ENCODE assay signal across 23 mouse cellular contexts in genomic region chr11:35816316-35816715, GRCm38 (mm10). TPM values are rescaled to one million over a fixed set of nuclear protein-coding genes. Genes with fewer than 3 reads are reported as not detected.
DNase-seq lines count a peak whose midpoint lies in the region; ATAC-seq and TF ChIP-seq lines count a peak whose summit lies in the region.
"Had no signal": no experiment of that assay in that cellular context is flagged by ENCODE, and none has a peak within 500 bp of the region (broad histone marks: within the 10 kb centered on the region; RNA-seq: fewer than 3 reads in every experiment).

No protein-coding gene starts in this region.

- TF ChIP-seq RAD21 in CH12.LX (IDR thresholded peaks at IDR 0.05; ENCODE audit: low read depth, low read length), result no peak

- TF ChIP-seq CTCF in CH12.LX (conservative IDR thresholded peaks at IDR 0.05 in 1 of 2, IDR thresholded peaks at IDR 0.05 in 1 of 2; ENCODE audit: low read depth in 2 of 2, low read length in 2 of 2), result no peak

- no peak for ATAC-seq in forebrain, embryonic 13.5 days
- ATAC-seq: CD4-positive, CD25-positive, alpha-beta regulatory T cell, adult 4 months; forebrain, embryonic 14.5 days; forebrain, embryonic 16.5 days; Patski had no signal

- WGBS in embryonic facial prominence, embryonic 10.5 days, result 91% methylated on average over 12 of the region's 12 CpGs
- 91% methylated on average over 12 of the region's 12 CpGs for WGBS in forebrain, embryonic 13.5 days

- no peak for TF ChIP-seq EP300 in CH12.LX (IDR thresholded peaks at IDR 0.05; ENCODE audit: low read length)

- no peaks in the 10 kb centered on the region for H3K4me1 ChIP-seq in CH12.LX (ENCODE audit: control insufficient read depth in 1 of 2, insufficient read depth in 2 of 2)
- H3K4me1 ChIP-seq in embryonic facial prominence, embryonic 10.5 days, result no peaks in the 10 kb centered on the region
- H3K4me1 ChIP-seq in forebrain, embryonic 13.5 days, result no peaks in the 10 kb centered on the region
- H3K4me1 ChIP-seq: embryonic facial prominence, embryonic 12.5 days had no signal

- H3K4me3 ChIP-seq in CH12.LX (replicated peaks in 1 of 3; ENCODE audit: low read depth in 2 of 3, low read length in 2 of 3, poor library complexity in 1 of 3), result no peak overlapping the region
- no peak overlapping the region for H3K4me3 ChIP-seq in myocyte
- no peak overlapping the region for H3K4me3 ChIP-seq in embryonic facial prominence, embryonic 10.5 days
- H3K4me3 ChIP-seq in forebrain, embryonic 13.5 days, result no peak overlapping the region
- H3K4me3 ChIP-seq: embryonic facial prominence, embryonic 12.5 days had no signal

- in situ Hi-C loops in CH12.LX (cut with MboI; ENCODE audit: low pct_ligation_motif_present, low pct_unique_long_range_greater_than_20kb, low sequenced_read_pairs), result no loop called here

- H3K27me3 ChIP-seq in CH12.LX (replicated peaks), result no peaks in the 10 kb centered on the region
- no peaks in the 10 kb centered on the region for H3K27me3 ChIP-seq in myocyte (ENCODE audit: control insufficient read depth, insufficient read depth, insufficient read length)
- no peaks in the 10 kb centered on the region for H3K27me3 ChIP-seq in embryonic facial prominence, embryonic 10.5 days (replicated peaks; ENCODE audit: low read depth, poor library complexity, severe bottlenecking)
- H3K27me3 ChIP-seq in forebrain, embryonic 13.5 days, result no peaks in the 10 kb centered on the region
- H3K27me3 ChIP-seq: embryonic facial prominence, embryonic 12.5 days; Patski had no signal

- dilution Hi-C loops in CH12.LX (cut with MboI; ENCODE audit: extremely low pct_ligation_motif_present, extremely low pct_unique_long_range_greater_than_20kb, low sequenced_read_pairs), result no loop called here

- no peak overlapping the region for H3K9ac ChIP-seq in CH12.LX (ENCODE audit: insufficient read depth, low read depth)
- H3K9ac ChIP-seq in forebrain, embryonic 13.5 days, result no peak overlapping the region
- H3K9ac ChIP-seq: embryonic facial prominence, embryonic 12.5 days had no signal

- no peaks in the 10 kb centered on the region for H3K9me3 ChIP-seq in CH12.LX (replicated peaks; ENCODE audit: low read length)
- H3K9me3 ChIP-seq in embryonic facial prominence, embryonic 10.5 days, result no peaks in the 10 kb centered on the region
- H3K9me3 ChIP-seq in forebrain, embryonic 13.5 days (replicated peaks), result no peaks in the 10 kb centered on the region
- H3K9me3 ChIP-seq: embryonic facial prominence, embryonic 12.5 days had no signal

- DNase-seq in 3T3-L1 (ENCODE audit: low read depth, low spot score) (peak; percentile 39), CH12.LX (ENCODE audit: extremely low read depth) (peak; percentile 27)
- no peak for DNase-seq in embryonic facial prominence, embryonic 10.5 days (ENCODE audit: low spot score)
- DNase-seq: adrenal gland, adult 2 months; adrenal gland, postnatal 10 days; adrenal gland, postnatal 25 days; B cell, adult 2 months; cerebellum, adult 11 months; cerebellum, adult 18-20 months; cerebellum, adult 8-10 months; cerebellum, adult 9-11 months; cerebellum, postnatal 14 days; cerebellum, postnatal 36 days; embryo, embryonic 11 days had no signal

- H3K79me2 ChIP-seq in CH12.LX (replicated peaks; ENCODE audit: control insufficient read depth, extremely low read depth, insufficient read depth, poor library complexity, severe bottlenecking) (no peaks in the 10 kb centered on the region; the same call in 1 of the 2 replicates), myocyte (ENCODE audit: control insufficient read depth, insufficient read depth) (no peaks in the 10 kb centered on the region)

- no peak overlapping the region for H3ac ChIP-seq in myocyte (ENCODE audit: control insufficient read depth, insufficient read length)

- no peak for TF ChIP-seq POLR2A in CH12.LX (IDR thresholded peaks at IDR 0.05; ENCODE audit: low read depth, low read length)
- peak; percentile 25 for TF ChIP-seq POLR2A in myocyte (IDR thresholded peaks at IDR 0.05; ENCODE audit: insufficient read length, low read depth)

- H3K27ac ChIP-seq in CH12.LX (ENCODE audit: insufficient read depth, low read depth), result no peak overlapping the region
- H3K27ac ChIP-seq in embryonic facial prominence, embryonic 10.5 days (replicated peaks), result no peak overlapping the region
- H3K27ac ChIP-seq in forebrain, embryonic 13.5 days, result no peak overlapping the region
- H3K27ac ChIP-seq: embryonic facial prominence, embryonic 12.5 days had no signal

- H3K36me3 ChIP-seq in CH12.LX (replicated peaks in 1 of 2; ENCODE audit: control insufficient read depth in 1 of 2, insufficient read depth in 1 of 2, low read length in 1 of 2) (peaks cover 87 to 98% of the 10 kb centered on the region in 2 experiments), myocyte (ENCODE audit: control insufficient read depth, insufficient read depth) (peaks cover 98% of the 10 kb centered on the region)
- peaks cover 100% of the 10 kb centered on the region for H3K36me3 ChIP-seq in embryonic facial prominence, embryonic 10.5 days (replicated peaks)
- peaks cover 96% of the 10 kb centered on the region for H3K36me3 ChIP-seq in forebrain, embryonic 13.5 days (ENCODE audit: poor library complexity, severe bottlenecking)

- H3K4me2 ChIP-seq in CH12.LX (ENCODE audit: insufficient read depth, low read depth, poor library complexity, severe bottlenecking) (no peak overlapping the region), myocyte (ENCODE audit: low read depth) (no peak overlapping the region)
- H3K4me2 ChIP-seq in forebrain, embryonic 13.5 days, result no peak overlapping the region
- H3K4me2 ChIP-seq: embryonic facial prominence, embryonic 12.5 days had no signal

TF ChIP-seq in CH12.LX, 34 proteins besides CTCF, POLR2A, EP300 and RAD21:
- TF ChIP-seq ZKSCAN1 (IDR thresholded peaks at IDR 0.05; ENCODE audit: borderline replicate concordance, low read depth, low read length) (no peak), NELFE (IDR thresholded peaks at IDR 0.05; ENCODE audit: low read depth, low read length) (no peak), NRF1 (IDR thresholded peaks at IDR 0.05; ENCODE audit: low read depth, low read length) (no peak), ZC3H11A (IDR thresholded peaks at IDR 0.05; ENCODE audit: low read depth, low read length) (no peak), MAFK (IDR thresholded peaks at IDR 0.05; ENCODE audit: insufficient replicate concordance, low read length) (no peak), MXI1 (IDR thresholded peaks at IDR 0.05; ENCODE audit: low read depth, low read length) (no peak), ZNF384 (IDR thresholded peaks at IDR 0.05; ENCODE audit: low read depth, low read length) (no peak)

TF ChIP-seq in myocyte, 11 proteins besides CTCF, POLR2A, EP300 and RAD21:
- TF ChIP-seq POLR2AphosphoS2 (IDR thresholded peaks at IDR 0.05; ENCODE audit: insufficient read length, low read depth) (peak; percentile 57), TCF12 (IDR thresholded peaks at IDR 0.05; ENCODE audit: insufficient read depth, poor library complexity, severe bottlenecking) (no peak), MAX (IDR thresholded peaks at IDR 0.05; ENCODE audit: low read depth) (no peak), REST (IDR thresholded peaks at IDR 0.05; ENCODE audit: insufficient read depth, insufficient read length) (no peak), TCF3 (IDR thresholded peaks at IDR 0.05; ENCODE audit: insufficient read length, low read depth) (no peak)

RNA-seq across cellular contexts. Expression of gene Fbll1, which starts 17.6 kb away (rescaled TPM):
- not detected in 2 replicates for total RNA-seq in CH12.LX (2012; rRNA removed)
- total RNA-seq in CH12.LX (2014; rRNA removed), result not detected in 2 replicates
- not detected in 2 replicates for polyA plus RNA-seq in CH12.LX (2012; ENCODE audit: insufficient read length, low read depth)
- polyA plus RNA-seq in myocyte (2012; fragmentation: generic; extraction: Trizol), result not detected
- polyA plus RNA-seq in embryonic facial prominence, embryonic 10.5 days (2016; fragmentation: Nextera tagmentation; extraction: Ambion mirVana), result 0.51 and 0.64 TPM in 2 replicates
- 2.4 and 4.0 TPM in 2 replicates for polyA plus RNA-seq in forebrain, embryonic 13.5 days (2015; fragmentation: Nextera tagmentation; extraction: Ambion mirVana)
- total RNA-seq: adrenal gland, adult 2 months; common myeloid progenitor, adult 5-6 weeks; MEL had no signal
- polyA plus RNA-seq: CD4-positive, CD25-positive, alpha-beta regulatory T cell, adult 4 months; Patski had no signal

RNA-seq across cellular contexts. Expression of gene Rars, which starts 18.0 kb away (rescaled TPM):
- total RNA-seq in CH12.LX (2012; rRNA removed) (169 and 207 TPM in 2 replicates), CH12.LX (2014; rRNA removed) (280 and 301 TPM in 2 replicates)
- polyA plus RNA-seq in CH12.LX (2012; ENCODE audit: insufficient read length, low read depth) (328 and 338 TPM in 2 replicates), myocyte (2012; fragmentation: generic; extraction: Trizol) (112 TPM)
- 110 and 115 TPM in 2 replicates for polyA plus RNA-seq in embryonic facial prominence, embryonic 10.5 days (2016; fragmentation: Nextera tagmentation; extraction: Ambion mirVana)
- polyA plus RNA-seq in forebrain, embryonic 13.5 days (2015; fragmentation: Nextera tagmentation; extraction: Ambion mirVana), result 76.0 and 80.6 TPM in 2 replicates

RNA-seq across cellular contexts. Expression of gene Pank3, which starts 47.0 kb away (rescaled TPM):
- total RNA-seq in CH12.LX (2012; rRNA removed) (18.2 and 22.7 TPM in 2 replicates), CH12.LX (2014; rRNA removed) (36.4 and 40.2 TPM in 2 replicates)
- polyA plus RNA-seq in CH12.LX (2012; ENCODE audit: insufficient read length, low read depth) (19.6 and 22.5 TPM in 2 replicates), myocyte (2012; fragmentation: generic; extraction: Trizol) (8.6 TPM)
- 13.9 and 15.2 TPM in 2 replicates for polyA plus RNA-seq in embryonic facial prominence, embryonic 10.5 days (2016; fragmentation: Nextera tagmentation; extraction: Ambion mirVana)
- polyA plus RNA-seq in forebrain, embryonic 13.5 days (2015; fragmentation: Nextera tagmentation; extraction: Ambion mirVana), result 22.7 and 23.4 TPM in 2 replicates
